Mouse (Mus musculus): ENCODE data around the gene C1rl.

DNA sequence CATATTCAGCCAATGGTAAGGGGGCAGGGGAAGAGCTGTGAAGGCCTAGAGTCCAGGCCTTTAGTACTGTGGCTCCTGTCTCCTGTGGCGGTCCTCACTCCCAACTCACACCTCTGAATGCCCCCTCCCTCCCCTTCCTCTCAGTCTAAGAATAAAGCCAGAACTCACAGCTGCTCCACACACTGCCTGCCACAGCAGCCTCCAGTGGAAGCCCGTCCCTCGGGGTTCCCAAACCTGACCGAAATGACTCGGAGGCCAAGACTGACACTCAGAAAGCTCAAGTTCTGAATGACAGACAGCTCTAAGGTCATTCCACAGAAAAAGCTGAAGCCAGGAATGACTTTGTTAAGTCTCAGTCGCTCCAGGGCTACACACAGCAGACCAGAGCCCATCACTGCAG lies 27.2 kb upstream of the C1rl start:
- TF ChIP-seq CTCF (IDR thresholded peaks at IDR 0.05; ENCODE audit: control insufficient read depth, insufficient read depth, insufficient read length) (no peak), MAX (IDR thresholded peaks at IDR 0.05) (no peak), USF1 (IDR thresholded peaks at IDR 0.05; ENCODE audit: low read depth) (no peak), FOSL1 (IDR thresholded peaks at IDR 0.05; ENCODE audit: insufficient read depth, low read length, poor library complexity, severe bottlenecking) (no peak), MYOD1 (IDR thresholded peaks at IDR 0.05; ENCODE audit: control insufficient read depth, insufficient read length, low read depth) (no peak)
